Mouse (Mus musculus) midbrain, embryonic 13.5 days (tissue): ENCODE measurements around the gene Plcb4. TPM values are rescaled to one million over a fixed set of nuclear protein-coding genes. Genes with fewer than 3 reads are reported as not detected.
A peak's percentile ranks its signal among the peaks of the same experiment; 100 is the strongest.
"Not testable (repeated sequence)": the region's sequence is repeated elsewhere in the genome, so short reads cannot be mapped to it uniquely, and the experiment has no call there.

ENCODE experiments used
- ATAC-seq: fragments of 200-750 bp; cut with Nextera tagmentation; 2 replicates; pipeline ENCODE4 v1.8.0; 2017; ENCODE audit warnings: mild to moderate bottlenecking, moderate TSS enrichment, moderate library complexity
- H3K27ac ChIP-seq: fragments of 300-500 bp; sonication (generic); 2 replicates; pipeline ENCODE4 v1.5.1; 2015; ENCODE audit warnings: inconsistent platforms, mild to moderate bottlenecking, moderate library complexity
- H3K27me3 ChIP-seq: fragments of 300-500 bp; sonication (generic); 2 replicates; pipeline ENCODE4 v1.6.1; 2015; ENCODE audit warnings: mild to moderate bottlenecking, inconsistent platforms
- H3K36me3 ChIP-seq: fragments of 300-500 bp; sonication (generic); 2 replicates; pipeline ENCODE4 v1.6.1; 2015; ENCODE audit warnings: mild to moderate bottlenecking, inconsistent platforms
- H3K4me1 ChIP-seq: fragments of 300-500 bp; sonication (generic); replicated peaks from 2 replicates; pipeline ENCODE4 v1.6.1; 2015; ENCODE audit warnings: inconsistent platforms
- H3K4me2 ChIP-seq: fragments of 300-500 bp; sonication (generic); replicated peaks from 2 replicates; pipeline ENCODE4 v1.6.1; 2015; ENCODE audit warnings: moderate library complexity, mild to moderate bottlenecking, inconsistent platforms
- H3K4me3 ChIP-seq: fragments of 300-500 bp; sonication (generic); replicated peaks from 2 replicates; pipeline ENCODE4 v1.5.1; 2015; ENCODE audit warnings: mild to moderate bottlenecking, inconsistent platforms
- H3K9ac ChIP-seq: fragments of 300-500 bp; sonication (generic); replicated peaks from 2 replicates; pipeline ENCODE4 v1.6.1; 2015; ENCODE audit warnings: mild to moderate bottlenecking, inconsistent platforms
- H3K9me3 ChIP-seq: fragments of 300-500 bp; sonication (generic); 2 replicates; pipeline ENCODE4 v1.6.1; 2016; ENCODE audit warnings: mild to moderate bottlenecking, inconsistent platforms
- WGBS: fragments of 180-500 bp; shearing (Covaris S2); methylation state at CpG from one replicate; pipeline ENCODE4 v1.1.7; 2015; 5-methylcytosine and 5-hydroxymethylcytosine counted together
- polyA plus RNA-seq: library from polyadenylated mRNA; unstranded; fragments of >200 nt; fragmentation: Nextera tagmentation; extraction: Ambion mirVana; gene quantifications from 2 replicates; pipeline ENCODE4 v1.2.1, GENCODE M21; 2015

Plcb4 gene
- polyA plus RNA-seq, 1 experiment from 2014 or later = 38.2 TPM

DNA sequence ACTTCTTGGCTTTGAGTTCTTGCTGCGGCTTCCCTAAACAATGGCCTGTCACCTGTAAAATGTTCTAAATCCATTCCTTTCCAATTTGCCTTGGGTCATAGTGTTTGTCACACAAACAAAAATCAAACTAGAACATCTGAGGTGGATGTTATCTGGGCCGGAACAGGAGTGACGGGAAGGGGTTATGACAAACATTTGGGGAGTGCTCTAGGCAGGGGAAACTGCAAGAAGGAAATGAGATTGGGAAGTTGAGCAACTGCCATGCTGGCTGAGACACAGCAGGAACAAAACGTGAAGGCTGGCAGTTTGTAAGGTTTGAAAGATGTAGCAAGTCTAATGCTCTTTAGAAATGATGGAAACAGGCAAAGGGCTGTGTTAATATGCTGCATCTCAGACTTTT is 66.6 kb downstream of the Plcb4 start:
- no peak overlapping the region for H3K27ac ChIP-seq
- ATAC-seq = no peak
- H3K36me3 ChIP-seq = no peaks in the 10 kb centered on the region
- peaks cover 24% of the 10 kb centered on the region for H3K4me1 ChIP-seq
- H3K9ac ChIP-seq = no peak overlapping the region
- no peak overlapping the region for H3K4me2 ChIP-seq
- no peak overlapping the region for H3K4me3 ChIP-seq
- WGBS = 91% methylated on average over 4 of the region's 4 CpGs
- H3K27me3 ChIP-seq = no peaks in the 10 kb centered on the region
- no peaks in the 10 kb centered on the region for H3K9me3 ChIP-seq

DNA sequence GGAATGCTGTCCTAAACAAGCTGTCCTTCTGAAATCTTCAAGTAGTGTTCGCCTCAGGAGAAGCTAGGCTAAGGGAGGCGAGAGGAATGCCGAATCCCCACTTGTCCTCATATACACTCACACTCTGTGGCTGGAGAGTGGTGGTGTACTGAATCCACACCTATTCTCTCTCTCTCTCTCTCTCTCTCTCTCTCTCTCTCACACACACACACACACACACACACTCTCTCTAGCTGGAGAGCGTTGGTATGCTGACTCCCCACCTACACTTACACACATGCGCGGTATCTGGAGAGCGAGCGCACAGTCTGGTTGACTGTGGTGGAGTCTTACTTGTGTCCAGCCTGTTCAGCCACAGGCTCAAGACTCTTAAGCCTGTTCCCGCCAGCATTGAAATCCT is 68.3 kb downstream of the Plcb4 start:
- H3K27me3 ChIP-seq = no peaks in the 10 kb centered on the region
- H3K27ac ChIP-seq = no peak overlapping the region
- H3K4me3 ChIP-seq = no peak overlapping the region
- no peak overlapping the region for H3K4me2 ChIP-seq
- no peak for ATAC-seq
- WGBS = 88% methylated on average over 9 of the region's 9 CpGs
- no peak overlapping the region for H3K9ac ChIP-seq
- peaks cover 16% of the 10 kb centered on the region for H3K4me1 ChIP-seq
- H3K36me3 ChIP-seq = no peaks in the 10 kb centered on the region
- H3K9me3 ChIP-seq = no peaks in the 10 kb centered on the region

DNA sequence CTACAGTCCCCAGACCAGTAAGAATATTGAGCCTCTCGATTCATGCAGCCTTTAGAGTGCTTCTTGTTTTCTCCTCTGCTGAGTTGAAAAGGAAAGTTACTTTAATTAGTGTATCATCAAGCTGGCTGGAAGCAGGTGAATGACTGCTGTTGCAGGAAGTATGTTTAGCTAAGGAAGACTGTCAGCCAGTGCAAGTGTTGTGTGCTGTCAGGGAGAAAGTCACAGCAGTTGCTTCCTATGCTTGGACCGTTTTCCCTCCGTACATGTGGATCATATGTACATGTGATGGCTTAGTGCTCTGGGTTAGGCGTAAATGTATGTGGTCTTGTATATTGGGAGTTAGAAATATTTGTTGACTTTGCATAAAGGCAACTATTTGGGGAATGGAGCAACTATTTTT is 69.1 kb downstream of the Plcb4 start:
- no peaks in the 10 kb centered on the region for H3K9me3 ChIP-seq
- H3K4me3 ChIP-seq = no peak overlapping the region
- WGBS = 86% methylated on average over 4 of the region's 4 CpGs
- H3K9ac ChIP-seq = no peak overlapping the region
- H3K27ac ChIP-seq = no peak overlapping the region
- ATAC-seq = no peak
- H3K4me2 ChIP-seq = no peak overlapping the region
- no peaks in the 10 kb centered on the region for H3K36me3 ChIP-seq
- peaks cover 9% of the 10 kb centered on the region; the same call in 1 of the 2 replicates for H3K4me1 ChIP-seq
- H3K27me3 ChIP-seq = no peaks in the 10 kb centered on the region

DNA sequence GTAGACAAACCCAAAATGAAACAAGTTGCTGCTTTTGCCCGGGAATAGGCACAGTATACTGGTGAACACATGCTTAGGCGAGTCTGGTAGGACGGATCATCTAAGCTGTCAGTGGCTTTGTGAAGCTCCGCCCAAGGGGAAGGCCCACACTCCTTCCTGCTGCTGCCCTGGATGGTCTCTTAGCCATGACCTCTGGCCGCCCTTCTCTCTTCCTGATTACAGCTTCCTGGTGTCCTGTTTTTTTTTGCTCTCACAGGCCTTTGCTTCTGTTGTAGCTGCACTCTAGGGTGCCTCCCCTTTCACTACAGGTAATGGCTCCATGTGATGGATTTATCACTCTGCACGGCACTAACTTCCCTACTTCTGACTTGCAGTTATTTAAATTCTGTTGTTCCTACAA is 72.8 kb downstream of the Plcb4 start:
- 70% methylated on average over 6 of the region's 6 CpGs for WGBS
- no peak overlapping the region for H3K4me3 ChIP-seq
- H3K36me3 ChIP-seq = no peaks in the 10 kb centered on the region
- H3K4me1 ChIP-seq = peaks cover 22% of the 10 kb centered on the region
- no peak overlapping the region for H3K27ac ChIP-seq
- ATAC-seq = no peak
- H3K4me2 ChIP-seq = no peak overlapping the region
- no peak overlapping the region for H3K9ac ChIP-seq
- H3K9me3 ChIP-seq = no peaks in the 10 kb centered on the region
- no peaks in the 10 kb centered on the region for H3K27me3 ChIP-seq

DNA sequence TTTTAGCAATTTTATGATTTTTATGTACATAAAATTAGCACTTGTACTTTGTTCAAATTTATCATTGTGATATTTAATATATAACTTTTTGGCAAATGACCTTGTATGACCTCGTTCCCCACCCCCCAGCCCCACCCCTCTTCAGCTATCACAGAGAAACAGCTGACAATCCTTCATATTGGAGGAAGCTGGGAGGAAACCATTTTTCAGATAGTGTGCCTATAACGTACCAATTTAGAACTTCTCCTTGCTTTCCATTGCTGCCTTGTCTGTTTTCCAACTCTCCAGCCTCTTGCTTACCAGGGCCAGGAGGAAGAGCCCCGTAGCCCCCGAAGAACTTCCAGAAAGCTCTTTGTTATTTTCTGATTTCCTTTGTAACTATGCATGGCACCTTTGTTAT is 73.8 kb downstream of the Plcb4 start:
- Histone ChIP-seq H3K9ac (no peak overlapping the region), H3K9me3 (no peaks in the 10 kb centered on the region), H3K27ac (no peak overlapping the region), H3K4me2 (no peak overlapping the region), H3K4me3 (no peak overlapping the region), H3K36me3 (no peaks in the 10 kb centered on the region), H3K27me3 (no peaks in the 10 kb centered on the region), H3K4me1 (peaks cover 20% of the 10 kb centered on the region)
- 83% methylated on average over 4 of the region's 4 CpGs for WGBS
- ATAC-seq = no peak

DNA sequence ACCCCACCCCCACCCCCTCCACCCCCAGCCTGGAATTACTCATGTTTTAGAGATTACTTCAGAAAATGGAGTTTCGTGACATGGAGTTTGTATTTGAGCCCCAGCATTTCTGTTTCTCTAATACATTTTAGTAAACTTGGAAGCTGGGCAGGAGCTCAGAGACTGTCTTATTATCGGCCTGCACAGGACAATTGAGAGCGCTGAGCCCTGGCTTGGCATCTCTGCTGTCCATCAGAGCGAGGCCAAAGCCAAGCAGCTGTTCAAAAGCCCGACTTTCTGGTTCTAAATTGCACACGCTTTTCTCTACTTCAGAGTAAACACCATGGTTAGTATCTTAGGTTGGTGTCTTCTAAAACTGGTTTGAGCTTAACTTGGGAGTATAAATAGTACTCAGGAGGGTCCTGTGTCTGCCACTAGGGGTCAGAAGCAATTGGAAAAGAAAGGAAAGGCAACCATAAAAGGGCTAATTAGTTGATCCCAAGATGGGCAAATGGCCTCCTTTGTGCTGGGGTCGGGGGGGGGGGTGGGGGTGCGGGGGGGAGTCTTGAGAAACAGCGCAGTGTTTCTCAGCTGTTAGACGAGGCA is 75.2 kb downstream of the Plcb4 start:
- peak; percentile 41; the same call in 1 of the 2 replicates for ATAC-seq
- Histone ChIP-seq H3K4me1 (peaks cover 13% of the 10 kb centered on the region), H3K4me2 (no peak overlapping the region), H3K4me3 (no peak overlapping the region), H3K36me3 (no peaks in the 10 kb centered on the region), H3K27me3 (no peaks in the 10 kb centered on the region), H3K27ac (no peak overlapping the region), H3K9me3 (no peaks in the 10 kb centered on the region), H3K9ac (no peak overlapping the region)
- WGBS = 29% methylated on average over 10 of the region's 10 CpGs

DNA sequence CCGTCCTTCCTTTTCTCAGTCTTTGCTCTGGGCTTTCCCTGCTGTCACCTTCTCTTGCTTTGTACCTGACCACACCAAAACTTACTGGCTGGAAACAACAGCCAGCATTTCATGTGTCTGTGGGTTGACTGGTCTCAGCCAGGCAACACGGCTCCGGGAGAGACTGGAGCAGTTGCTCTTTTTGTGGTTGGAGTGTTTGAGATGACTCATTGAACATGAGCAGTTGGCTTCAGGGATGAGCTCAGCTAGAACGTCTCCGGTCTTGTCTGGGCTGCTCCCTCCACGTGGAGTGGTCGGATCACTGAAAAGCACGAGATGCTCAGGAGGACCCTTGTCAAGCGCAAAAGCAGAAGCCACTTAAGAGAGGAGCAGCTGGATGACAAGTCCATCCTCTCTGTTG is 78.7 kb downstream of the Plcb4 start:
- H3K9ac ChIP-seq = no peak overlapping the region
- WGBS = 90% methylated on average over 9 of the region's 9 CpGs
- H3K9me3 ChIP-seq = no peaks in the 10 kb centered on the region
- H3K4me2 ChIP-seq = no peak overlapping the region
- no peak overlapping the region for H3K4me3 ChIP-seq
- H3K4me1 ChIP-seq = peaks cover 17% of the 10 kb centered on the region
- no peaks in the 10 kb centered on the region for H3K36me3 ChIP-seq
- ATAC-seq = no peak
- H3K27ac ChIP-seq = no peak overlapping the region
- H3K27me3 ChIP-seq = no peaks in the 10 kb centered on the region

DNA sequence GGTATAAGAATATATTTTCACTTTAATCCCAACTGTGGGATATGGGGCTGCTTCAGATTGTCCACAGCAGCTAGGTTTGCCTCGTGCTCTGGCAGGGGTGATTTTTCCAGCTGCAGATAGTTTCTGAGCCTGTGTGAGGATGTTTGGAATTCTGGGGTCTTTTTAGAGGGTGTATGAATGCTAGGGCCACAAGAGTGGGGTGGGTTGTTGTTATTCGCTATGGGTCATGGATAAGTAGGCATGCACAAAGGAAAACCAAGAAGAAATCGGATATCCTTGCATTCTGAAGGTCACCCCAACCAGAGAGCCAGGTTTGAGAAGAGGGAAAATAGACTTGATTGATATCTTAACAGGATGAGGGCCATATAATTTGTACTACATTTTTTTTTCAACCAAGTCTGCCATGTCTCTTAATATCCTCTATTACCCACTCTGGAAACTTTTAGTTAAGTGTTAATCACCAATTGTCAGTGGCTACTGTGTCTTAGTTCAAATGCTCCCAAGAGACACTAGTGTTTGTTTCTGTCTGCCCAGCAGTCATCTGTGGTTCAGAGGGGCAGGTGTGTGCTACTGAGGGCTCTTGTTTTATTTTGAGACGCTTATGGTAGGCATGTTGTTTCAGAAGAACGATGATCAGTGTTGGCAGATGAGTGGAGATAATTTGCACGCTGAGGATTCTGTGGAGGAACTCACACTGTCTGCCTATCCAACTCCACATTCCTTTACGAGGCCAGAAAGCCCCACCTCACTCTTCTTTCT is 79.4 kb downstream of the Plcb4 start:
- H3K9me3 ChIP-seq, H3K9ac ChIP-seq, H3K4me3 ChIP-seq, H3K27ac ChIP-seq, H3K4me2 ChIP-seq, H3K36me3 ChIP-seq, ATAC-seq, H3K27me3 ChIP-seq: not testable (repeated sequence)
- peaks cover 24% of the 10 kb centered on the region for H3K4me1 ChIP-seq
- WGBS = 78% methylated on average over 7 of the region's 7 CpGs

DNA sequence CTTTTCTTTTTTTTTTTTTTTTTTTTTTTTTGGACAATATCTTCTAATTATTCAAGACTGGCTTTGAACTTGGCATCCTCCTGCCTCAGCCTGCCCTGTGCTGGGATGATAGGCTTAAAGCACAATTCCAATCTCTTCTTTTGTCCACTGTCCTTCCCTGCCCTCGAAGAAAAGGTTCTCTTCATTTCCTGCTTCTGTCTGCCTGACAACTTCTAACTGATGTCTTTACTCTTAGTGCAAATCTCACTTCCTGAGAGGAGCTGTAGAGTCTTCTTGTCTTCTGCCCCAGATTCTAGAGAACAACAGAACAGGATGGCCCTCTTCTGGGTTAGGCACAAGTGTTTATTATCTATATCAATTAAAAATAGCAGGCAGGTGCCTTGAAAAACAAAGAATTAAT is 80.1 kb downstream of the Plcb4 start:
- WGBS = 82% methylated on average over 1 of the region's 1 CpGs
- no peak for ATAC-seq
- no peaks in the 10 kb centered on the region for H3K9me3 ChIP-seq
- no peak overlapping the region for H3K9ac ChIP-seq
- H3K36me3 ChIP-seq = no peaks in the 10 kb centered on the region
- H3K4me1 ChIP-seq = peaks cover 30% of the 10 kb centered on the region
- no peaks in the 10 kb centered on the region for H3K27me3 ChIP-seq
- H3K27ac ChIP-seq = no peak overlapping the region
- H3K4me3 ChIP-seq = no peak overlapping the region
- no peak overlapping the region for H3K4me2 ChIP-seq

DNA sequence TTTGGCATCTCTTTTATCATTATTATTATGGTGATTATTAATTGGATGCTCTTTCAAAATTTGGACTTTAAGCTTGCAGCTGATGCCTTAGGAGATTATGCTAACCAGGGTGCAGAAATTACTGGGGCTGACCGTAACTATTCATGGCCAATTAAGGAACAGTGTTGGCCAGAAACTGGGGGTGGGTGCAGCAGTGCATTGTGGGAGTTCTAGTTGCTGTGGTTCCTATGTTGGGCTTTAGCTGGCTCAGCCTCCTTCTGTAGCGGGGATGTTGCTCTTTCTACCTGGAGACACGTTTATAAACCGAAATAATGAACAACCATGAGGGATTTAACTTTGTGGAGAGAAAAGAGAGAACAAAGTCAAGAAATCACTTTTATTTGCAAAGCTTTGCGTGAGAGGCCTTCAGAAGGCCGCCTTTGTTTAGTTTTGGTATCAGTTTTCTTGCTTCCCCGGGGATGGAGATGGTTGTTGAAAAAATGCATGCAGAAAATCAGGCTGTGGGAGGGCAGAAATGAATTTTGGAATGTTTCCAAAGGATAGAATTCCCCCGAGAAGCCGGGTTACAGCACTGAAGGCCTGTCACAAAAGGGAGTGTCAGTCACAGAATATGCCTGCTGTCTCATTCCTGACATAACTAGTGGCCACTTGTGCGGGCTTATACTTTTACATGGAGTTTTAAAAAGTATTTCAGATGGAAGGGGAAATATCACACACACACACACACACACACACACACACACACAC is 84.3 kb downstream of the Plcb4 start:
- H3K4me2 ChIP-seq = 0 out of 2 replicates have a peak overlapping the region, but pooled peaks have one; percentile 14
- 32% methylated on average over 10 of the region's 10 CpGs for WGBS
- H3K27ac ChIP-seq = peak overlapping the region; percentile 78
- H3K9me3 ChIP-seq = no peaks in the 10 kb centered on the region
- H3K4me3 ChIP-seq = no peak overlapping the region
- no peaks in the 10 kb centered on the region for H3K27me3 ChIP-seq
- ATAC-seq = peak; percentile 80
- peaks cover 28% of the 10 kb centered on the region for H3K4me1 ChIP-seq
- no peak overlapping the region for H3K9ac ChIP-seq
- no peaks in the 10 kb centered on the region for H3K36me3 ChIP-seq

DNA sequence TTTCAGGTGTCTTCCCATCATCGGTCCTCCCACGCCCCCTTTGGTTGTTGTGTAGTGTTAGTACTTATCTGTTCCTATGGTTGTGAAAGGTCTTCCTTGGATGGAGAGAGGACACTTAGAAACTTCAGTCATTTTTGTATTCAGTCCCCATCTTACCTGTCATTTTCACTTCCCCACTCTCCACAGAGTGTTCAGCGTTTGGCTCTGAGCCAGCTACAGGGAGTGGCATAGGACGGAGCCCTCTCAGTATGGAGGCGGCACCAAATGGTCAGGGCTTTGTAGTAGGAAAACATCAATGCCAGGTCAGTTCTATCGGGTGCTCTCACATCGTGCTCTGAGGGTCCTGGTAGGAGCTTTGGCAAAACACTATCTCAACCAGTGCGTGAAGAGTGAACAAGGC is 85.9 kb downstream of the Plcb4 start:
- H3K9ac ChIP-seq = no peak overlapping the region
- H3K27me3 ChIP-seq = no peaks in the 10 kb centered on the region
- no peaks in the 10 kb centered on the region for H3K9me3 ChIP-seq
- H3K36me3 ChIP-seq = no peaks in the 10 kb centered on the region
- H3K4me3 ChIP-seq = no peak overlapping the region
- WGBS = 79% methylated on average over 8 of the region's 8 CpGs
- ATAC-seq = peak; percentile 46
- H3K4me2 ChIP-seq = no peak overlapping the region
- peaks cover 28% of the 10 kb centered on the region for H3K4me1 ChIP-seq
- H3K27ac ChIP-seq = no peak overlapping the region

DNA sequence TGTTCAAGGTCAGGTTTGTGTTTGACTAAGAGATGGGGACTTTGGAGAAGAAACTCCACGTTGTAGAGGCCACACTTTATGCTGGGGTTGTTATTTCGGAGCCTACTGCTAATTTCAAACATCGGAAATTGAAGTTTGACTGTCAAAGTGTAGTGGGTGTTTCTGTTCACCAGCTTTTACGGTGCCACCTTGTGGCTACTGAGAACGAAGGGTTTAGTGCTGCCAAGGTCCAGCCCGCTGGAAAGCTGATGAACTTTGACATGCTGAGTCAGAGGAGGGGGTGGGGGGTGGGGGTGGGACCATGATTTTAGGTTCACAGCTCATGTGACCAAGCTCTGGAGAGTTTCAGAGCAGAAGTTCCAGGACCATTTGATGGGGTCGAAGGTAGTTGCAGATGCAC is 86.3 kb downstream of the Plcb4 start:
- Histone ChIP-seq H3K4me3 (no peak overlapping the region), H3K27ac (no peak overlapping the region), H3K36me3 (no peaks in the 10 kb centered on the region), H3K9me3 (no peaks in the 10 kb centered on the region), H3K4me1 (peaks cover 28% of the 10 kb centered on the region), H3K27me3 (no peaks in the 10 kb centered on the region), H3K4me2 (no peak overlapping the region), H3K9ac (no peak overlapping the region)
- 61% methylated on average over 7 of the region's 7 CpGs for WGBS
- ATAC-seq = no peak
